Mouse (Mus musculus) heart, postnatal 0 days (tissue): Measurements from ENCODE around the gene Sh3d21. TPM values are rescaled to one million over a fixed set of nuclear protein-coding genes. Genes with fewer than 3 reads are reported as not detected.

Experiments used
- ATAC-seq: fragments of 200-750 bp; cut with Nextera tagmentation; 2 replicates; pipeline ENCODE4 v1.8.0; 2017; ENCODE audit warnings: low read depth, moderate number of reproducible peaks, moderate library complexity; ENCODE audit not compliant: insufficient read depth
- DNase-seq: peaks from one replicate; pipeline ENCODE4 v3.0.0-alpha.2; 2016; ENCODE audit warnings: low spot score
- H3K27ac ChIP-seq: fragments of 300-500 bp; sonication (generic); 2 replicates; pipeline ENCODE4 v1.5.1; 2014; ENCODE audit warnings: low read depth, mild to moderate bottlenecking
- H3K27me3 ChIP-seq: fragments of 300-500 bp; sonication (generic); 2 replicates; pipeline ENCODE4 v1.6.1; 2014; ENCODE audit warnings: low read length, mixed read lengths; ENCODE audit not compliant: control insufficient read depth, insufficient read depth
- H3K36me3 ChIP-seq: fragments of 300-500 bp; sonication (generic); replicated peaks from 2 replicates; pipeline ENCODE4 v1.6.1; 2014; ENCODE audit warnings: low read length, mixed read lengths; ENCODE audit not compliant: control insufficient read depth, insufficient read depth
- H3K4me1 ChIP-seq: fragments of 300-500 bp; sonication (generic); 2 replicates; pipeline ENCODE4 v1.6.1; 2014; ENCODE audit warnings: antibody characterized with exemption; ENCODE audit not compliant: control insufficient read depth, insufficient read depth
- H3K4me2 ChIP-seq: fragments of 300-500 bp; sonication (generic); 2 replicates; pipeline ENCODE4 v1.6.1; 2014; ENCODE audit warnings: low read depth, mild to moderate bottlenecking, low read length, moderate library complexity
- H3K4me3 ChIP-seq: fragments of 300-500 bp; sonication (generic); 2 replicates; pipeline ENCODE4 v1.5.1; 2014; ENCODE audit warnings: low read depth, low read length
- H3K9ac ChIP-seq: fragments of 300-500 bp; sonication (generic); replicated peaks from 2 replicates; pipeline ENCODE4 v1.6.1; 2014; ENCODE audit warnings: low read depth, low read length, mixed read lengths
- H3K9me3 ChIP-seq: fragments of 300-500 bp; sonication (generic); replicated peaks from 2 replicates; pipeline ENCODE4 v1.6.1; 2016; ENCODE audit warnings: low read length; ENCODE audit not compliant: control insufficient read depth
- CTCF ChIP-seq: IDR thresholded peaks from 2 replicates; pipeline ENCODE4 v1.5.1; 2016; ENCODE audit warnings: antibody characterized with exemption, control low read depth, low read depth
- EP300 ChIP-seq: IDR thresholded peaks from 2 replicates; pipeline ENCODE4 v1.6.1; 2016; ENCODE audit warnings: antibody characterized with exemption, low read depth
- WGBS: fragments of 180-500 bp; shearing (Covaris S2); extraction: QIAGEN DNeasy Blood & Tissue Kit; methylation state at CpG from one replicate; pipeline ENCODE4 v1.1.7; 2014; 5-methylcytosine and 5-hydroxymethylcytosine counted together
- polyA plus RNA-seq: library from polyadenylated mRNA; unstranded; fragments of >200 nt; fragmentation: Nextera tagmentation; extraction: Ambion mirVana; gene quantifications from 2 replicates; pipeline ENCODE4 v1.2.1, GENCODE M21; 2015
- total RNA-seq: library from RNA; depleted of rRNA; stranded (reverse); fragments of >200 nt; gene quantifications from 2 replicates; pipeline ENCODE4 v1.2.3, GENCODE M21; 2014; ENCODE audit warnings: low replicate concordance

The Sh3d21 gene
- total and polyA plus RNA-seq, 2 experiments from 2014 or later, result 2.2 to 2.6 TPM

DNA sequence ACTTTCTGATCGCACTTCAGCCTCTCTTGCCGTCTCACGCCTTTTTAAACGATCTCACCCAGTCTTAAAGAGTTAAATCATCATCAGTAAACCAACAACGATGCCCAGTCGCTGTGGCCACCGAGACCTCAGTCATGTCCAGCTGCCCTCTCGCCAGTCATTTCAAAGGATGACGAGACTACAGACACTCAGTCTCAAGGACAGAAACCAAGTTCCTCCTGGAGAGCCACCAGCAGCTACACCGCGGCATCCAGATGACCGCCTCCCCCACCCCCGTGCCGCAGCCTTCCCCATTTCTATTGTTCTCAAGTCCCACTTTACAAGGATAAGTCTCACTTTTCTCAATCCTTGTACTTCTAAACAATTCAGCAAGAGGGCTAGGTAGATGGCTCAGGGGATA is 10.4 kb downstream of the Sh3d21 start:
- WGBS, result 45% methylated on average over 14 of the region's 14 CpGs
- H3K4me2 ChIP-seq, result no peak overlapping the region
- ATAC-seq, result no peak
- TF ChIP-seq EP300 (no peak), CTCF (no peak)
- no peaks in the 10 kb centered on the region for H3K9me3 ChIP-seq
- DNase-seq, result no peak
- H3K36me3 ChIP-seq, result peaks cover 7% of the 10 kb centered on the region
- no peak overlapping the region for H3K4me3 ChIP-seq
- H3K9ac ChIP-seq, result no peak overlapping the region
- 0 out of 2 replicates have a peak, but pooled peaks cover 18% of the 10 kb centered on the region for H3K27me3 ChIP-seq
- peaks cover 13% of the 10 kb centered on the region; the same call in 1 of the 2 replicates for H3K4me1 ChIP-seq
- H3K27ac ChIP-seq, result no peak overlapping the region

DNA sequence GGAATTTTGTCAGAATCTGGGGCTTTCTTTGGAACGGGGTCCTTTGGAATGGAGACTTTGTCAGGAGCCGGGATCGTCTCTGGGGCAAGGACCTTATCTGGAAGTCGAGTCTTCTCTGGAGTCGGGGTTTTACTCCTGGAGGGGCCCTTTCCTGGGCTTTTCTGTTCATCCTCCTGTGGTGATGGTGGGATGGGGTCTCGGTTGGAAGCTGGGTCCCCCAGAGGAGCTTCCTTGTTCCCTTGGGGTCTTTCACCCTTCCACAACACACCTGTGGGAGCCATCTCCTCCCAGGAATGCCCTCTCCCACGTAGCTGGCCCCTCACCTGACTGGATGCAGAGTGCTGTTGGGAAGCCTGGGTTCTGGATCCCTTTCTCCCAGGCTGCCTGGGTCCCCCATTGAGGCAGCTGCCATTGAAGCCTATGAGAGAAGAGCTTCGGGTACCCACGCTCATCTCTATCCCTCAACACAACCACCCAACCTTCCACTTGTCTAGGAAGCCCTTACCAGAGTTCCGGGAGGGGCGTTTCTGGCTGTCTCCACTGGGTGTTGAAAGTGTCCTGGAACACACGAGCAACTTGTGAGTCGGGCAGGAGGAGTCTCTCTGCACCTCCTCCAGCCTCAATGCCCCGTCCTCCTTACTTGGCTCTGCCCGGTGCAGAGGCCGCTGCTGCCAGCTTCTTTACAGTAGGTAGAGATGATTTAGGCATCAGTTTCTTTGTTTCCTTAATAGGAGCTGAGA is 11.4 kb downstream of the Sh3d21 start:
- ATAC-seq, result no peak
- no peak overlapping the region for H3K4me2 ChIP-seq
- 0 out of 2 replicates have a peak, but pooled peaks cover 24% of the 10 kb centered on the region for H3K27me3 ChIP-seq
- H3K4me3 ChIP-seq, result no peak overlapping the region
- TF ChIP-seq CTCF (no peak), EP300 (no peak)
- no peak for DNase-seq
- H3K9ac ChIP-seq, result no peak overlapping the region
- WGBS, result 65% methylated on average over 16 of the region's 16 CpGs
- H3K27ac ChIP-seq, result no peak overlapping the region
- H3K36me3 ChIP-seq, result peaks cover 7% of the 10 kb centered on the region
- H3K4me1 ChIP-seq, result peaks cover 19% of the 10 kb centered on the region
- H3K9me3 ChIP-seq, result no peaks in the 10 kb centered on the region

DNA sequence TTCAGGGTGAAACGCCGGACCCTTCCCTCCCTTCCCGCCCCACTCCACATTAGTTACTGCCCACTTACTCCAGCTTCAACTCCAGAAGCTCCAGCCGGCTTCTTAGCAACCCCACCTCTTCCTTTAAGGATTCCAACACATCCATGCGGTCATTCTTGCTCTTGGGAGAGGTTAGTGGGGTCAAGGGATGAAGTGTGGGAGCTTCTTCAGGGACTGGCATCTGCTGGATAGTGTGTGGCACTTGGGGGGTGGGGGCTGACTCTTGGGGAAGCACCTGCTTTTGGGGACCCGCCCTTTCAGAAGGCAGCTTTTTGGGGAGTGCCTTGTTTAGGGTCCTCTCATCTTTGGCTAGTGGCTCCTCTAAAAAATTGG is 12.4 kb downstream of the Sh3d21 start:
- DNase-seq, result no peak
- H3K9me3 ChIP-seq, result no peaks in the 10 kb centered on the region
- ATAC-seq, result no peak
- peaks cover 19% of the 10 kb centered on the region for H3K4me1 ChIP-seq
- 0 out of 2 replicates have a peak overlapping the region, but pooled peaks have one; percentile 59 for H3K4me3 ChIP-seq
- no peak for TF ChIP-seq CTCF
- H3K9ac ChIP-seq, result no peak overlapping the region
- H3K36me3 ChIP-seq, result peaks cover 7% of the 10 kb centered on the region
- peak overlapping the region; percentile 73 for H3K4me2 ChIP-seq
- 55% methylated on average over 6 of the region's 6 CpGs for WGBS
- 0 out of 2 replicates have a peak, but pooled peaks cover 26% of the 10 kb centered on the region for H3K27me3 ChIP-seq
- H3K27ac ChIP-seq, result peak overlapping the region; percentile 80

DNA sequence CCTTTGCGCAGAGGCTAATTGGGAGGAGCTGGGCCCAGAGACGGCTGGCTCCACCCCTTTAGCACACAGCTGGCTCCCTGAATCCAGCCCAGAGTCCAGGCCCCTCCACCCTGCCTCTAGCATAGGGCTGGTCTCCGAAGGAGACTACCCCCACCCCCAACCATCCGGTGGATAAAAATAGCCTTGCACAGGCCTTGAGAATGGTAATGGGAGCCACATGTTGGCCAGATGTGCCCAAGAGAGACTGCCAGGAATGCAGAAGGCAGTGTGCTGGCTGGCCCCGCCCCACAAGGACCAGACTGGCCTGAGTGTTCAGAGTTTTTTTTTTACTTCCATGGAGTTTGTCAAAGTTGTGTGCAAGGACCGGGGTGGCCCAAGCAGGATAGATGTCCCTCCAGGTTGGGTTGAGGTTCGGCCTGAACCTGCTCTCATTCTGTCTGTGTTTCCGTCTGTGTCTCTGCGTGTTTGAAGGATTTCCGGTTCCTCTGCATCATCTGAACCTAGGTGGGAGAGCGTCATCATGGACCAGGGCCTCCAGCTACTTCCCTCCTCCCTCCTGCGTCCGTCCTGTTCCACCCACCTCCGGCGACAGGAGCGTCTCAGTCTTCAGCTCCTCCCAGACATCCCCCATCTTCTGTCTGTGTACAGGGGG is 12.9 kb downstream of the Sh3d21 start:
- Histone ChIP-seq H3K4me3 (peak overlapping the region; percentile 59; the same call in 1 of the 2 replicates), H3K4me2 (peak overlapping the region; percentile 73), H3K9ac (no peak overlapping the region), H3K27me3 (0 out of 2 replicates have a peak, but pooled peaks cover 26% of the 10 kb centered on the region), H3K36me3 (peaks cover 7% of the 10 kb centered on the region), H3K27ac (peak overlapping the region; percentile 80), H3K9me3 (no peaks in the 10 kb centered on the region), H3K4me1 (peaks cover 19% of the 10 kb centered on the region)
- TF ChIP-seq EP300 (peak; percentile 44; the same call in 1 of the 2 replicates), CTCF (no peak)
- DNase-seq (peak; percentile 60), ATAC-seq (peak; percentile 66)
- 45% methylated on average over 16 of the region's 16 CpGs for WGBS

DNA sequence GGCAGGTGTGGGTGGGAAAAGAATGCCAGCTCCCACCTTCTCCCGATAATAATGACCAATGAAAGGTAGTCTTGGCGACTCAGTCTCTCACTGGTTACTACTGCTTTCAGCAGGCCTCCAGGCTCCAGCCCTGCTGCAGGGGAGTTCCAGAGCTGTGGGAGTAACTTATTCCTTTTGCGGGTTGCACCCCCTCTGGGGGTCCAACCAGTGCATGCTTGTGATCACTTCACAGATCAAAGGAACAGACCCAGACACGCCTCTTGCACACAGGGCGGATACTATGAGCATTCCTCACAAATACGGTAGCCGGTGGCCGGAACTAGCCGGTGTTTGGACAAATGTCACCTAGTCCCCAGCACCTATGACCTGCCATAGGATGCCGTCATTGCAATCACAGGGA is 13.5 kb downstream of the Sh3d21 start:
- Histone ChIP-seq H3K4me2 (peak overlapping the region; percentile 73), H3K36me3 (peaks cover 7% of the 10 kb centered on the region), H3K27me3 (0 out of 2 replicates have a peak, but pooled peaks cover 26% of the 10 kb centered on the region), H3K27ac (peak overlapping the region; percentile 80), H3K9ac (peak overlapping the region; percentile 72; the same call in 1 of the 2 replicates), H3K4me3 (peak overlapping the region; percentile 59), H3K9me3 (no peaks in the 10 kb centered on the region), H3K4me1 (peaks cover 19% of the 10 kb centered on the region)
- TF ChIP-seq EP300, result no peak
- no peak for TF ChIP-seq CTCF
- ATAC-seq (no peak), DNase-seq (no peak)
- 49% methylated on average over 10 of the region's 10 CpGs for WGBS
